Mouse (Mus musculus) megakaryocyte, adult 5-6 weeks (primary cell): ENCODE data around the gene Tmem104. TPM values are rescaled to one million over a fixed set of nuclear protein-coding genes. Genes with fewer than 3 reads are reported as not detected.

Experiments
- ATAC-seq: 2 replicates; pipeline ENCODE4 v1.8.0; 2016; ENCODE audit warnings: mild to moderate bottlenecking, inconsistent platforms; ENCODE audit not compliant: poor library complexity, severe bottlenecking
- total RNA-seq, 2 experiments: library from RNA; stranded (forward) in 1 of 2; stranded (reverse) in 1 of 2; fragments of 153-499, 151-499 nt in 1 of 2; fragments of 221-1000, 200-1000 nt in 1 of 2; gene quantifications; 2 replicates each; pipeline versions ENCODE4 v1.2.3 to v1.2.4; 2015 to 2017

Gene Tmem104
- total RNA-seq, 2 experiments from 2014 or later = 6.1 to 25.7 TPM

- ATAC-seq = no peak
These were observed 22.3 kb upstream of the Tmem104 start for GRCm38 (mm10) chr11:115164976-115165374.

DNA sequence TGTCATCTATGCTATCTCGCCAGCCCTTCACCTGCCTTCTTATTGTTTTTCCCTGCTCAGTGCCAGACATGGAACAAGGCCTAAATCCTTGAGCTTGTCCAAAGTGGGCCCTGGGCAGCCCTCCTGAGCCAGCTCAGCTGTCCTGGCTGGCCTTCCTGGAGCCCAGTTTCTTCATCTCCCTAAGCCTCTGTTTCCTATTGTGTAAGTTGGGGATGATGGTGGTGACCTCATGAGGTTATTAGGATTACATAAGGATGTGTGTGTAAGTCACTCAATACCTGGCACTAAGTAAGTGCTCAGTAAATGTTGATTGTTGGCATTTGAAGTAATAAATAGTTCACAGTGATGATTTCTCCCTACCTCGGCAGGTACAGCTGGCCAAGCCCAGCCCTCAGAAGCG is 20.5 kb upstream of the Tmem104 start:
- no peak for ATAC-seq

- no peak for ATAC-seq
These were observed 19.5 kb upstream of the Tmem104 start for GRCm38 (mm10) chr11:115167631-115168249.

DNA sequence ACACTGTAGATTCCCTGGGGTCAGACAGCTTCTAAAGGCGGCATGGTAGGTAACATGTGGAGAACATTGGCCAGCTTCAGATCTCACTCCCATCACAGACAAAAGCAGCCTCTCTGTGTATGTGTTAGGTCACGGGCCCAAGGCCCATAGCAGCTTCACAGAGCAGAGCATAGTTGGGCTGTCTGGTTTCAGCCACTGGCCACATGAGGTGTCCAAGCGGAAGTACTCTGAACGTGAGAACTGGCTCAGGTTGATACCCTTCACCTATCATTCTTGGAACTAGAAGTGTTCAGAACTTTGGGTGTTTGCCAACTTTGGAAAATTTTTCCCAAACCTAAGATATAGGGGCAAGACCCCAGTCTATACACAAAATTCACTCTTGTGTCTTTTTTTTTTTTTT is 17.9 kb upstream of the Tmem104 start:
- no peak for ATAC-seq

DNA sequence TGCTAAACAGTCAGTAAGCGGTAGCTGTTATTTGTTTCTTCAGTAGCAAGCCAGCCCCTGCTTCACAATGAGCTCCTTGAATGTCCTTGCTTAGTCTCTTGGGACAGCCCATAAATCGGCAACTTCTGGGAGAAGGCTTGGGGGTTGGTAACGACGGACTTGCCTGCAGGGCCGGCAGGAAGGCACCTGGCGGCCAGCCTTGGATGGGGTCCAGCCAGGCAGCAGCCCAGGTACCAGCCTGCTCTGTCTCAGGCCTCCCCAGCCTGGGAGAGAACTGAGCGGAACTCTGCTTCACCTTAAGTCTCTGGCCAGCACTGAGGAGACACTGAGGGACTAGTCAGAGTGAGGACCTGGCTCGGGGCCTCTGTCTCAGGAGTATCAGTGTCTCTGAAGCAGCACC is 16.2 kb upstream of the Tmem104 start:
- no peak for ATAC-seq

- peak; percentile 29; the same call in 1 of the 2 replicates for ATAC-seq
These were observed 14.4 kb upstream of the Tmem104 start for GRCm38 (mm10) chr11:115172825-115173287.

- peak; percentile 72 for ATAC-seq
These were observed 13.5 kb upstream of the Tmem104 start for GRCm38 (mm10) chr11:115173549-115174339.

DNA sequence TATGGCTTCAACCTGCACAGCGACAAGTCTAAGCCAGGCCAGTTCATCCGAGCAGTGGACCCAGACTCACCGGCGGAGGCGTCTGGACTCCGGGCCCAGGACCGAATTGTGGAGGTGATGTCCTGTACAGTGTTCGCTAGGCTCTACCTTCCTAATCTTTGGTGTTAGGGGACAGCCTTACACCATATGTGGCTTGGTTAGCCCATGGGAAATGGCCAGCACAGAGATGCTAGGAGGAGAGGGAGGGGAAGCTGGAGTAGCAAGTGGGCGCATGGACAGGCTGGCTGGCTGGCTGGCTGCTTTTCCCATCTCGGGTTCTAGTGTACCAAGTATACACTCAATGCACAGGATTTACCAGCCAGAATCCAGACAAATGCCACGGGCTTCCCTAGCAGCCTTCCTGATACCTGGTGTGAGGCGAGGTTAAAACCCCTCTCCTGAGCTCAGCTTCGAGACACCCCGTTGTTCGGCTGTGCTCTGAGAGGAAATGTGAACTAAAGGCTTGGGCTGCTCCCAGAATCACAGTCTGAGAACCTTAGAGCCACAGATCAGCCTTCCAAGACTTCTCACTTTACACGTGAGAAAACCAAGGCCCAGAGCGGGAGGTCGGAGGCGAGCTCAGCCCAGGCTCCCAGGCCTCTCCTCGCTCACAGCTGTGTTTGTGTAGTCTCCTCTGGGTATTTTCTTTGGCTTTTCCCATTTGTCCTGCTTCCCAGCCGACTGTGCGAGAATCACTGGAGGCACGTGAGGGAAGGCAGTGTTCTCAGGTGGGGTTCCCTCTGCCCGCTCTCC is 10.7 kb upstream of the Tmem104 start:
- no peak for ATAC-seq

DNA sequence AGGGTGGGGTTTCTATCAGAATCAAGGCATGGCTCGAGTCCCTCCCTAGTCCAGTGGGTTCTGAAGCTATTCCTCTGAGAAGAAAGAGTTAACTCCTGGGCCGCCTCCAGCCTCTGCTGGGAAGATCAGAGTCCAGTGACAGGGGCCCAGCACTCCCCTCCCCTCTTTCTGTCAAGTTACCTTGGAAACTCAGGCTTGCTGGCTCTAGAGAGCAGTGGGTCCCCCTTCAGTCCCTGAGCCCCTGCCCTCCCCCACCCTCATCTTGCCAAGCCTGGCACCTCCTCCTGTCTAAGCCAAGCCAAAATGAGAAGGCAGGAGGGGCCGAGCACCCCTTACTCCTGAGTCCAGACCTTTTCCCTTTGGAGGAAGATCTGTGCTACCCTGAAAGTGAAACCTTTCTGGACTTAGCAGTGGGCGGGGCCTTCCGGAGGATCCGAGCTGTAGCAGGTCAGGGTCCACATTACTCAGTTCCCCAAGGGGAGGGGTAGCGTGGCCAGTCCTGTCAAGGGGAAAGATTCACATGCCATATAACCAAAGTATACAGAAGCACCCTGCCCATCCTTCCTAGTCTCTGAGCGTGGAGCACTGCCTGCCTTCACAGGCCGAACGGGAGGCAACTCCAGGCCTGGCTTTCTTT is 9.6 kb upstream of the Tmem104 start:
- no peak for ATAC-seq

DNA sequence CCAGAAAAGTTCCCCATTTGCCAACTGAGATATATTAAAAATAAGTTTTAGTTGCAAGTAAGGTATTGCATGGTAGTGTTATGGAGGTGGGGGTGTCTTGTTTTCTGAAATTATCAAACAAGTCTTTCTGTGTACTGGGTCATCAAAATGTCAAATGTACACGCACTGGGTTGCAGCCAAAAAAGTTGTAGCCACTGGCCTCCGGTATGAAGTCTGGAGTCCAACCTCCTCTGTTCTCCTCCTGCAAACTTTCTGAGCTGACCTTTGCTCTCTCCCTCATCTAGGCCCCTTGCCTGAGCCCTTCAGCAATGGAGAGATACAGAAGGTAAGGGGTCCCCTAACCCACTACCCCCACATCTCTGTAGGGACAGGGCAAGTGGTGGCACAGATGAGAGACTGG is 8.5 kb upstream of the Tmem104 start:
- ATAC-seq = no peak

- no peak for ATAC-seq
These were observed 8.1 kb upstream of the Tmem104 start for GRCm38 (mm10) chr11:115179191-115179590.

DNA sequence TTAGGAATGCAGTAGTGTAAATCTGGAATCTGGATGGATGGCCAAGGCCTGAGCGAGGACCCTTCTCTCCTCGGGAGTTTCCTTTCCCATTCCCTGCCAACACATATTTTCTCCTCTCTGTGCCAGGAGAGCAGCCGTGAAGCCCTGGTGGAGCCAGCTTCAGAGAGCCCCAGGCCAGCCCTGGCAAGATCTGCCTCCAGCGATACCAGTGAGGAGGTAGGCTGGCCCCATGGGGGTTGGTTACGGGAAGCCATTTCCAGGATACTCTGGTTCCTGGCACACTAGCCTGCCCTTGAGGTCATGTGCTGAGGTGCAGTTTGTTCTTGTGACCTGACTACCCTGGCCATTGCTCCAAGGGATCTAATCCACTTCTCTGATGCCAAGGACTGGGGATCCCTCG is 7.4 kb upstream of the Tmem104 start:
- ATAC-seq = no peak

- peak; percentile 68 for ATAC-seq
These were observed 5.2 kb upstream of the Tmem104 start for GRCm38 (mm10) chr11:115181913-115182638.

DNA sequence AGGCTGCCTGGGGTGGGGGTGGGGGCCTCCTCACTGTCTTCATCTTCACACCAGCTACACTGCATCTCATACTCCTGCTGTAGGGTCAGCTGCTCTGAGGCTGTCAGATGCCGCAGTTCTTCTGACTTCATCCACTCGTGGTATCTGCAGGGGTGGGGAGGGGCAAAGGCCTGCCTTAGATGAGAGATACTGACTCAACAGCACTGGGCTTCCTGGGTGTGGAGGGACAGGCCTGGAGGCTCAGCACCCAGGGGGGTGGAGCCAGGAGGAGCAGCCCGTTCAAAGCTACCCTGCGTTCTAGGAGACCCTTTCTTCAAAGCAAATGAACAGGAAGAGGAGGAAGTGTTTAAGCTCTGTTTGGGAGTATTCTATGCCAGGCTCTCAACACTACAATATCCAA is 2.3 kb upstream of the Tmem104 start:
- ATAC-seq = no peak

GRCm38 (mm10) chr11:115187693-115188092 is 406 bp downstream of the Tmem104 start, which contains the start of gene Nat9:
Gene Nat9, minus strand, starts transcription at chr11:115187859.
- ATAC-seq = no peak

DNA sequence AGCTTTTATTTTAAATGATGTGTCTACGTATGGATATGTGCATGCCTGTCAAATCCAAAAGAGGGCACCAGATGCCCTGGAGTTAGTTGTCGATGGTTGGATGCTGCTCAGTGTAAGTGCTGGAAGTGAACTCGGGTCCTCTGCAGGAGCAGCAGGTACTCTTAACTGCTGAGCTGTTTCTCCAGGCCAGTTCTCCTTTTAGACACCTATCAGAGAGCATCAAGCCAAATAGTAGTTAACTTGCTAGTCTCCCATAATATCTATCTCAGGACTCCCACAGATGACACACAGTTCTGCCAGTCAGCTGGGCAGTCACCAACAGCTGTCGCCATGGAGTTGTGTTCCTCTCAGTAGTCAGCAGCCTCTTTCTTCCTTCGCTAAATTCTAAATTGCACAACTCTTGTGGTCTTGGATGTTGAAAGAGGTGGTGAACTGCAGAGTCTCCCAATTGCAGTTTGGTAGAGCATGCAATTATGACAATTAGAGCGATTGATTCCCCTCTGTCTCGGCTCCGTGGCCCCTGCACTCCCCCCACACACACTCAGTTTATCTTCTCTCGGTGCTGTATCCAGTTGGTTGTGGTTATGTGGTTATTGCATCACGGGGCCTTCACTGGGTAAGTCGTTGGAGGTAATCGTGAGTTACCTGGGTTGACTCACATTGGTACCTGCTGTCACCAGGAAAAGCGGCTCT is 1.4 kb downstream of the Tmem104 start:
- ATAC-seq = peak; percentile 53

DNA sequence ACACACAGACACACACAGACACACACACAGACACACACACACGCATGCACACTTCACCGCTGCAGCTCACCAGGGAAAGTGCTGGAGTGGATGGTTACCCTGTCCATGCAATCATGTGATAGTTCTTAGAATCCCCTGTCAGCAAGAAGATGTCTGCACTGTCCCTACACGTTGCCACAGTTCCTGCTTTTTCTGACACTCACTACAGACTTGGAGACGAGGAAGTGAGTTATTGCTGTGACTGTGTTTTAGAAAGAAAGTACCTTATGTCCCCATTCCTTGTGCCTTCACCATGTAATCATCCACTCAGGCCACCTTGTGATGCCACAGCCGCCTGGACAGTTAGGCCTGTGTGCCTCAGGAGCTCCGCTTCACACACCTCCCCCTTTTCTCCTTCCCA is 2.0 kb downstream of the Tmem104 start:
- peak; percentile 51 for ATAC-seq

DNA sequence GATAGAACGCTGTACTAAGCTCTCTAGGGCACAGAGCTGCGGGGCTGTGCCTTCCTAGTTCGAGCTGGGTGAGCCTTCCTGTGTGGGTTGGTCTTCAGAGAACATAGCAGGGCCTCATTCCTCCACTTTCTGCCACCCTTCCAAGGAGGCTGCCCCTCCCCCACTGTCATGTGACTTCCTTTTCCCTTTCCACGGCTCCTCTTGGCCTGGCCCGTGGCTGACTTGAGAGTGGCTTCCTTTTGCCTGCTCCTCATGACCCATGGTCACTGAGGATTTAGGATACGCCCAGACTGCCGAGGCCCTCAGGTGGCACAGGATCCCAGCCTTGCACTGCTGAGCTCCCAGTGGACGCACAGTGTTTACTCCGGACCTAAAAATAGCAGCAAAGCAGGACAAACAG is 4.9 kb downstream of the Tmem104 start:
- ATAC-seq = peak; percentile 14

DNA sequence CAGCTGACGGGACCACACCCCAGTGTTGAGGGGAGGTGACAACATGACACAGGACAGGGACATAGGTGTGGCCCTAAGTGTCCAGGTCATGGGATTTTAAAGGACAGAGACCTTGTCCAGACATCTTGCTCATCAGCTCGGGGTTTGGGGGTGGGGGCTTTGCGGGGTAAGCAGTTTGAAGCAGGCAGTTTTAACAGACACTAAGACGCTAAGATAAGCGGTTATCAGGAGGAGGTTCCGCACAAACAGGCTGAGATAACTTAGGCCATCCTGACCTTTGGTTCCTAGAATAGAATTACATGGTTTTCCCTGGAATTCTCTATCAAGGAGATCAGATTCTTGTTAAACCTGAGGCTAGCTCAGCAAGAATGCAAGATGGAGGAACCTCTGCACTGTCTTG is 7.4 kb downstream of the Tmem104 start:
- no peak for ATAC-seq

DNA sequence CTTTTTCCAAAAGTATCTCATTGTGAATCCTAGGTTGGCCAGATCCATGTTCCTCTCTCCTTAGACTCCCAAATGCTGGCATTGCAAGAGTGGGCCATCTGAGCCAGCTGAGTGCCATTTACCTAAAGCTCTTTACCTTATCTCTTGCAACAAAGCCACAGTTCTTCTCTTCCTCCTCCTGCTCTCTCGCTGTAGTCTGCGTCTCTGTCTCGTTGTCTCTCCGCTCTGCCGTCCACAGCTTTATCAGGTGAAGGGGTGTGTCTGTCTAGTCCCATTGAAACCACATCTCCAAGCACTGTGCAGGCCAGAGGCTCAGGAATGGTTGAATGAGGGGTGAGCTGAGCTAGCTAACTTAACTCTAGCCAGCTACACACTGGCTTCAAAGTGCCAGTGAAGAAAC is 8.6 kb downstream of the Tmem104 start:
- no peak for ATAC-seq
